Mouse (Mus musculus) WW6 (cell line): ENCODE data around the gene Plekhh2.

ENCODE experiments used
- DNase-seq: peaks from one replicate; pipeline ENCODE4 v3.0.0-alpha.2; 2013; ENCODE audit warnings: low read depth, low spot score

Plekhh2 gene

GRCm38 (mm10) chr17:84607617-84608016, 95.9 kb downstream of the Plekhh2 start:
- DNase-seq, result no peak

DNA sequence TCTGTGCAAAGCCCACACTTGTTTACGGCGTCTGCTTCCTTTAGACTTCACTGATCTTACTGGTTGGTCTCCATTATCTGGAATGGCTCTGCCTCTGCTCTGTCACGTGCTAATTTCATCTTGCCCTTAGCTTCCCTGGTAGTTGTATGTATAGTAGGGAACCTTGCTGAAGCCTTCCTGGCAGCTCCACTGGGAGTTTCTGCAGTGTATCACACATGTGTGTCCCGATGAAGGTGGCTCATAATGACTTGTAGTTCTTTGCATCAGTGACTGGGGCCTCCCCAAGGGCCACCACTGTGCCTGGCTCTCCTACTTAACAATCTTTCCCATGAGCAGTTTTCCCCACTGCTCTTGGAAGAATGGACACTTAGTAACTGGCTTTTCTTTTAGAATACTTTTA, 96.9 kb downstream of the Plekhh2 start:
- DNase-seq, result no peak

GRCm38 (mm10) chr17:84611500-84611899, 99.8 kb downstream of the Plekhh2 start:
- no peak for DNase-seq

GRCm38 (mm10) chr17:84611971-84612370, 100.3 kb downstream of the Plekhh2 start:
- DNase-seq, result no peak

GRCm38 (mm10) chr17:84615811-84616210, 104.1 kb downstream of the Plekhh2 start:
- DNase-seq, result no peak

DNA sequence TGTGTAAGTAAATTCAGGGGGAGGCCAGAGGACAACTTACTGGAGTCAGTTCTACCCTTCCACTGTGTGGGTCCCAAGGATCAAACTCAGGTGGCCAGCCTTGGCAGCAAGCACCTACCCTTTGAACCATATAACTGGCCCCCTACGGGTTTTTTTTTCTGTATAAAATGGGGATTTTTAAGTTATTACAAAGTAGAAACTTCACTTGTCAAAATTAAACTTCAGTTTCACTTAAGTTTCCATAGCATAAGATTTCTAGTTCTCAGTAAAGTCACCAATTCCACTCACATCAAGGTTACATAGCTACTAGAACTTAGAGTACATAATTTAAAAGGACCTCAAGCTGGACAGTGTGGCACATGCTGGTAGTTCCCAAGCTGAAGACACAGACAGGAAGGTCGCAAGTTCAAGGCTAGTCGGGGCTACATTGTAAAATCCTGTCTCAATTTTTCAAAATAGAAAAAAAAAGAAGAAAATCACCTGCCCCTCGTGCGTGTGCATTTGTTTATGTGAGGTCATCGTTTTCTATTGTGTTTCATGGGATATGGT, 104.9 kb downstream of the Plekhh2 start:
- DNase-seq, result no peak

GRCm38 (mm10) chr17:84617953-84618352, 106.3 kb downstream of the Plekhh2 start:
- DNase-seq, result no peak

DNA sequence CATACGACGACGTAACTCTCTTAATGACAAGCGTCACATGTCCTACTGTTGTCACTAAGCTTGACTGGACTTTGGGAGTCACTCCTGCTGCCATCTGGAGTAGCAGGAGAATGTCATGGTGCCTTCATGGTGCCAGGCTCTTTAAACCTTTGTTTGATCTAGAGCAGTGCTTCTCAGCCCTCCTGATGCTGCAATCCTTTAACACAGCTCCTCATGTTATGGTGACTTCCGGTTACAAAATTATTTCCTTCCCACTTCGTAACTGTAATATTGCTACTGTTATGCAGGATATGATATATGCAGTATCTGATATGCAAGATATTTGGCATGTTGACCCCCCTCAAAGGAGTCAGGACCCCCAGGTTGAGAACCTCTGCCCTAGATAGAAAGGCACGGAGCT, 107.4 kb downstream of the Plekhh2 start:
- DNase-seq, result no peak

DNA sequence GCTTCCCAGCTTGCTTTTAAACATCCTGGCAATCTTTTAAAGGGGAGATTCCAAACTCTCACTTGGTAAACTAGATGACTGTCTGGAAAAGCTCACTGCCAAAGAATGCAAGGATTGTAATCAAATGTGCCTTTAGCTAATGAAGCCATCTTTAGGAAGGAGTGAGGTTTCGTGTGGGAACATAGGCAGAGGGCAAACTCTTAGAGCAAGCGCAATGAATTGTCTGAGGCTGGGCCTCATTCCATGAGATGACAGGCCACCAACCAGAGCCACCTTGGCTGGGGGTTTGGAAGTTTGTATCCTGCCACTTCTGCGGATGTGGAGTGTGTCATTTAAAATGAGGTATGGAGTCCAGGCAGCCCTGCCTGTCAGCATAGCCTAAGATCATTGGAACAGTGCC, 108.4 kb downstream of the Plekhh2 start:
- DNase-seq, result no peak

DNA sequence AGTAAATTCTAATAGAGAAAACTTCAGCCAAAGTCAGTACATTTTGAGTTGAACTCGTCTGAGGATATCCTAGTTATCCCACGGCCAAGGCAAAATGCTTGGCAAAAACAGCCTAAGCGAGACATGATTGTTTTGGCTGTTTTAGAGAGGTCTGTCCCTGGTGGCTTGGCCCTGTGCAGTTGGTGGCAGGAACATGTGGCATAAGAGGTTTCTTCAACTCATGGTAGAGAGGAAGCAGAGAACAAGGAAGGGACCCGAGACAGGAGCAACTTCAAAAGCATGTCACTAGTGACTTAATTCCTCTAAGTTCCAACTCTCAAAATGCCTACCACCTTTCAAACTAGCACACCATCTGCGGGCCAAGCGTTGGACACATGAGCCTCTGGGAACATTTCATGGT, 108.9 kb downstream of the Plekhh2 start:
- DNase-seq, result no peak

DNA sequence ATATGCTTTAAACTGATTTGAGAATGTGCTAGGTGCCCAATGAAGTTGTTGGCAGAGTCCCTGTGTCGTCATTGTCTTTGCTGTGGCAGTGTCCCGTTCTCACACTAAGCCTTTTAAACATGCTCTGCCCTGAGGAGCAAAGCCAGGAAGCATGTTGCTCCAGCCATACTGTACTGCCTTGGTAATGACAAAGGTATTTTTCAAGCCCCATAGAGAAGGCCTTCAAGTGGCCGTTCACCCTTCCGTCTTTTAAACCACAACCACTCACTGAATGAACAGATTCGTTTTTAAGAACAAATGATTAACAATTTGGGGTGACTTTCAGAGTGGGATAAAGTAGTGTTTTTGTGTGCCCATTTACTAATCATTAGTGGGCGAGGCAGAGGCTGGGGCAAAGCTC, 109.5 kb downstream of the Plekhh2 start:
- DNase-seq, result no peak

GRCm38 (mm10) chr17:84622028-84622427, 110.3 kb downstream of the Plekhh2 start:
- DNase-seq, result no peak

GRCm38 (mm10) chr17:84622873-84623272, 111.2 kb downstream of the Plekhh2 start:
- no peak for DNase-seq

GRCm38 (mm10) chr17:84626276-84626856, 114.7 kb downstream of the Plekhh2 start, which contains the start of gene Dync2li1:
Dync2li1 (plus strand) TSS chr17:84626496.
- DNase-seq, result peak; percentile 91

GRCm38 (mm10) chr17:84626857-84627305, 115.2 kb downstream of the Plekhh2 start:
- no peak for DNase-seq

GRCm38 (mm10) chr17:84627721-84628120, 116.0 kb downstream of the Plekhh2 start:
- no peak for DNase-seq

- DNase-seq, result no peak
These were observed 116.9 kb downstream of the Plekhh2 start for GRCm38 (mm10) chr17:84628611-84629010.

DNA sequence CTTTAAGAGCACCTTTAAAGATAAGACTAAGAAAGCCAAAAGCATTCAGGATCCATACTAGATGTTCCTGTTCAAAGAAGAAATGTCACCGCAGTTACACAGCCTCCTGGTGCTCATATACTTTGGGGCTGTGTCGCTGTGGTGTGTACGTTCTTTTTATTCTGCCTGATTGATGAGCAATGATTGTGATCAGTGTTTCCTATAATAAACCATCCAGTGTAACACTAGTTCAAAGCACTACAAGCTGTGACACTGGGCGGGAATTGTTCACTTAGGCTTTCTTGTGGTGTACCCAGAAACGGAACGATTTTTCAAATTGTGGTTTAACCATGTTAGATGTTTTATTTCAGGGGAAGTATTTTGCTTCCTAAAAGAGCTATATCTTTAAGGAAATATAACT, 120.1 kb downstream of the Plekhh2 start:
- no peak for DNase-seq

- DNase-seq, result no peak
These were observed 121.7 kb downstream of the Plekhh2 start for GRCm38 (mm10) chr17:84633443-84633842.

DNA sequence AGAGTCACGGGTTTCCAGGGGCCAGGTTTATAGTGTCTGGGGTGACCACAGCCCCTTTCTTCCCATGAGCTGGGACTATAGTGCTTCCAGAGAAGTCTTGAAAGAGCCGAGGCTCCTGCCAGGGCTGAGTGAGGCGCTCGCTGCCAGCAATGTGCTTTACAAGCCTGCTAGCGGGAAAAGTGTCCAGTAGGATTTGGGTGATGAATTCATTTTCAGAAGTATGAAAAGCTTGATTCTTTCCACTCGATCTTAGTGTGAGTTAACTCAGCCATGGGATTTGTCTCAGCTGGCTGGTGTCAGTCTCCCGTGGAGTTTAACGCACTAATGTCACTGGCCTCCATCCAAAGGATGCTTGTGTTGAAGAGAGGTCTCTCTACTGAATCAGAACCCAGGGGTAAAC, 124.6 kb downstream of the Plekhh2 start:
- no peak for DNase-seq

DNA sequence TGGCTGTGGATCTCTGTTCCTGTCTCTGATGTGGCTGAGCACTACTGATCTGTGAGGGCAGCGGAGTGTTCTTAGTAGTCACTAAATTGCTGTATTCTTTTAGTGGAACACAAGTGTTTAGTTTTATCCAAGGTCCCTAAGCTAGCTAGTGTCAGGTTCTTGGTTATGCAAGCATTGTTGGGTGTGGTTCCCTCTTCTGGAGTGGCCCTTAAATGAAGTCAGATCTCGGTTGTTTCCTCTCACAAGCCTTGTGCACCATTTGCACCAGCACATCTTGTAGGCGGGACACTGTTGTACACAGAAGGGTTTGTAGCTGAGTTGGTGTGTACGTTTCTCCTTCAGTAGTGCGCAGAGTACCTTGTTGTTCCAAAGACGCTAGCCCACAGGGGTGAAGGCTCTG, 126.3 kb downstream of the Plekhh2 start:
- no peak for DNase-seq

- DNase-seq, result no peak
These were observed 128.2 kb downstream of the Plekhh2 start for GRCm38 (mm10) chr17:84639796-84640378.

- peak; percentile 38 for DNase-seq
These were observed 130.2 kb downstream of the Plekhh2 start for GRCm38 (mm10) chr17:84641893-84642292.
